In genomic region chr4:50762759-50763158, GRCm38 (mm10) we compare ENCODE assay signal across 22 mouse cellular contexts.
DNase-seq lines count a peak whose midpoint lies in the region; ATAC-seq lines count a peak whose summit lies in the region.
"Had no signal": no experiment of that assay in that cellular context is flagged by ENCODE, and none has a peak within 500 bp of the region (broad histone marks: within the 10 kb centered on the region; RNA-seq: fewer than 3 reads in every experiment).

No protein-coding gene starts in this region.

- no peak overlapping the region for H3K4me3 ChIP-seq in heart, embryonic 12.5 days
- H3K4me3 ChIP-seq: embryonic facial prominence, embryonic 10.5 days; embryonic facial prominence, embryonic 12.5 days; forebrain, embryonic 13.5 days; forebrain, embryonic 15.5 days had no signal

- H3K4me1 ChIP-seq in heart, embryonic 12.5 days (replicated peaks): no peaks in the 10 kb centered on the region
- H3K4me1 ChIP-seq: embryonic facial prominence, embryonic 10.5 days; embryonic facial prominence, embryonic 12.5 days; forebrain, embryonic 13.5 days; forebrain, embryonic 15.5 days had no signal

- ATAC-seq in megakaryocyte progenitor cell, adult 5-6 weeks (replicated peaks; ENCODE audit: poor library complexity): peak; percentile 58
- ATAC-seq in heart, embryonic 12.5 days (ENCODE audit: insufficient number of reproducible peaks, low FRiP score): no peak
- ATAC-seq: CD4-positive, CD25-positive, alpha-beta regulatory T cell, adult 4 months; forebrain, embryonic 13.5 days; forebrain, embryonic 15.5 days; forebrain, postnatal 0 days had no signal

- H3K9me3 ChIP-seq in heart, embryonic 12.5 days (replicated peaks): no peaks in the 10 kb centered on the region
- H3K9me3 ChIP-seq: embryonic facial prominence, embryonic 10.5 days; embryonic facial prominence, embryonic 12.5 days; forebrain, embryonic 13.5 days; forebrain, embryonic 15.5 days; G1E had no signal

- no peak overlapping the region for H3K9ac ChIP-seq in heart, embryonic 12.5 days
- H3K9ac ChIP-seq: embryonic facial prominence, embryonic 12.5 days; forebrain, embryonic 13.5 days; forebrain, embryonic 15.5 days; forebrain, postnatal 0 days had no signal

- no peak overlapping the region for H3K4me2 ChIP-seq in heart, embryonic 12.5 days
- H3K4me2 ChIP-seq: embryonic facial prominence, embryonic 12.5 days; forebrain, embryonic 13.5 days; forebrain, embryonic 15.5 days had no signal

- DNase-seq in A20 (ENCODE audit: low read depth, low spot score) (peak; percentile 44), MEL-GATA-1-ER (ENCODE audit: extremely low read depth, low read depth) (peak; percentile 14)
- no peak for DNase-seq in layer of hippocampus, adult 9-11 months
- DNase-seq: adrenal gland, adult 2 months; adrenal gland, postnatal 10 days; adrenal gland, postnatal 25 days; B cell, adult 2 months; cerebellum, adult 11-12 months; cerebellum, adult 2 months; cerebellum, adult 9-10 months; cerebellum, postnatal 10 days; cerebellum, postnatal 25 days; forebrain, postnatal 0 days had no signal

- WGBS in heart, embryonic 12.5 days: 72% methylated on average over 1 of the region's 1 CpGs

- H3K27ac ChIP-seq in heart, embryonic 12.5 days (ENCODE audit: poor library complexity, severe bottlenecking): no peak overlapping the region
- H3K27ac ChIP-seq: embryonic facial prominence, embryonic 10.5 days; embryonic facial prominence, embryonic 12.5 days; forebrain, embryonic 13.5 days; forebrain, embryonic 15.5 days had no signal

- H3K36me3 ChIP-seq in heart, embryonic 12.5 days: no peaks in the 10 kb centered on the region
- H3K36me3 ChIP-seq: embryonic facial prominence, embryonic 10.5 days; embryonic facial prominence, embryonic 12.5 days; forebrain, embryonic 15.5 days; G1E had no signal

- H3K27me3 ChIP-seq in heart, embryonic 12.5 days (replicated peaks): no peaks in the 10 kb centered on the region
- H3K27me3 ChIP-seq: CH12.LX; embryonic facial prominence, embryonic 12.5 days; forebrain, embryonic 13.5 days; forebrain, embryonic 15.5 days had no signal
